Mouse (Mus musculus) liver, embryonic 14.5 days (tissue): ENCODE data around the gene Slc9c1.

Experiments
- CTCF ChIP-seq: IDR thresholded peaks from 2 replicates; pipeline ENCODE4 v1.5.1; 2016; ENCODE audit warnings: antibody characterized with exemption, low read depth, control low read depth
- EP300 ChIP-seq: IDR thresholded peaks from 2 replicates; pipeline ENCODE4 v1.6.1; 2016; ENCODE audit warnings: antibody characterized with exemption, low read depth

DNA sequence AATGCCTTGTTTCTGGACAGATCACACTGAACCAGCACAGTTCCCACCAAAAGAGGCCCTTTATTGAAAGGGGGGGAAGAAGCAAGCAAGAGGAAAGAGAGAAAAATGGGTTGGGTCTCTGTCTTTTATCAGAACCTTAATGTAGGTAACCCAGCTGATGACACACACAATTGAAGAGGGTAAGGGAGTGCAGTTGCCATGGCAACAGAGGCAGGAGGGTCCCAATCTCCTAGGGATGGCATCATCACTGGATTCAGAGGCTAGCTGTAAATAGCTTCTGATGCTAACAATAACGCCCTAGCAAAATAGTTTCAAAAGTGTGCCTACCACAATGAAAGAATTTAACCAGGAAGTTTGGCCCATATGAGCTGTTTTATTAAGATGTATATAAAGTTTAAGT is 58.5 kb downstream of the Slc9c1 start:
- no peak for TF ChIP-seq EP300
- no peak for TF ChIP-seq CTCF
